16 mouse cellular contexts compared by ENCODE assay signal in genomic region chr3:9146481-9146880, GRCm38 (mm10).
"Had no signal": no experiment of that assay in that cellular context is flagged by ENCODE, and none has a peak within 500 bp of the region (broad histone marks: within the 10 kb centered on the region; RNA-seq: fewer than 3 reads in every experiment).

No protein-coding gene starts in this region.

- ATAC-seq: liver, postnatal 0 days; lung, postnatal 0 days; midbrain, embryonic 13.5 days; midbrain, embryonic 15.5 days had no signal

- H3K36me3 ChIP-seq: lung, embryonic 15.5 days; midbrain, embryonic 13.5 days; midbrain, embryonic 15.5 days; neural tube, embryonic 12.5 days; stomach, embryonic 15.5 days had no signal

- H3K4me3 ChIP-seq: lung, embryonic 15.5 days; megakaryocyte, embryonic 14.5 days; midbrain, embryonic 13.5 days; midbrain, embryonic 15.5 days; neural tube, embryonic 12.5 days; stomach, embryonic 15.5 days had no signal

- DNase-seq: liver, postnatal 0 days; lung, adult 2 months; lung, postnatal 14 days; lung, postnatal 36 days; right cerebral cortex, postnatal 14 days; thymus, adult 2 months; thymus, postnatal 25 days; thymus, postnatal 4 days had no signal

- H3K4me2 ChIP-seq: lung, embryonic 15.5 days; midbrain, embryonic 11.5 days; midbrain, embryonic 13.5 days; midbrain, embryonic 15.5 days; neural tube, embryonic 12.5 days; stomach, embryonic 15.5 days had no signal

- H3K27me3 ChIP-seq: lung, embryonic 15.5 days; megakaryocyte, embryonic 14.5 days; midbrain, embryonic 13.5 days; midbrain, embryonic 15.5 days; neural tube, embryonic 12.5 days; stomach, embryonic 15.5 days had no signal
